Mouse (Mus musculus) lung, adult 2 months (tissue): ENCODE measurements around the gene Kcnn1.

ENCODE experiments used
- CTCF ChIP-seq: fragments of 200-500 bp; IDR thresholded peaks from 2 replicates; pipeline ENCODE4 v1.5.1; 2011; ENCODE audit warnings: mild to moderate bottlenecking, low read length, control low read depth; ENCODE audit not compliant: insufficient read depth
- POLR2A ChIP-seq: fragments of 200-500 bp; IDR thresholded peaks from 2 replicates; pipeline ENCODE4 v1.6.1; 2011; ENCODE audit warnings: low read depth, mild to moderate bottlenecking, control low read depth, low read length, borderline replicate concordance; ENCODE audit errors: extremely low read depth

GRCm38 (mm10) chr8:70831517-70831916, 31.5 kb downstream of the Kcnn1 start:
- TF ChIP-seq CTCF (no peak), POLR2A (no peak)
